Mouse (Mus musculus) limb, embryonic 15.5 days (tissue): ENCODE data around the gene Hoxb4. TPM values are rescaled to one million over a fixed set of nuclear protein-coding genes. Genes with fewer than 3 reads are reported as not detected.

Source experiments
- ATAC-seq: fragments of 200-750 bp; cut with Nextera tagmentation; 2 replicates; pipeline ENCODE4 v1.8.0; 2017; ENCODE audit warnings: low read depth, moderate TSS enrichment; ENCODE audit not compliant: insufficient number of reproducible peaks, low FRiP score, low TSS enrichment
- H3K27ac ChIP-seq: fragments of 300-500 bp; sonication (generic); 2 replicates; pipeline ENCODE4 v1.5.1; 2015; ENCODE audit warnings: moderate library complexity, mild to moderate bottlenecking, inconsistent platforms
- H3K27me3 ChIP-seq: fragments of 300-500 bp; sonication (generic); 2 replicates; pipeline ENCODE4 v1.6.1; 2015; ENCODE audit warnings: inconsistent platforms
- H3K36me3 ChIP-seq: fragments of 300-500 bp; sonication (generic); 2 replicates; pipeline ENCODE4 v1.6.1; 2015; ENCODE audit warnings: inconsistent platforms
- H3K4me1 ChIP-seq: fragments of 300-500 bp; sonication (generic); 2 replicates; pipeline ENCODE4 v1.6.1; 2015; ENCODE audit warnings: inconsistent platforms
- H3K4me2 ChIP-seq: fragments of 300-500 bp; sonication (generic); 2 replicates; pipeline ENCODE4 v1.6.1; 2015; ENCODE audit warnings: mild to moderate bottlenecking, inconsistent platforms
- H3K4me3 ChIP-seq: fragments of 300-500 bp; sonication (generic); 2 replicates; pipeline ENCODE4 v1.5.1; 2015; ENCODE audit warnings: mild to moderate bottlenecking, inconsistent platforms
- H3K9ac ChIP-seq: fragments of 300-500 bp; sonication (generic); 2 replicates; pipeline ENCODE4 v1.6.1; 2015; ENCODE audit warnings: inconsistent platforms
- H3K9me3 ChIP-seq: fragments of 300-500 bp; sonication (generic); 2 replicates; pipeline ENCODE4 v1.6.1; 2016; ENCODE audit warnings: inconsistent platforms
- WGBS: fragments of 180-500 bp; shearing (Covaris S2); methylation state at CpG from one replicate; pipeline ENCODE4 v1.1.7; 2015; 5-methylcytosine and 5-hydroxymethylcytosine counted together
- polyA plus RNA-seq: library from polyadenylated mRNA; unstranded; fragments of >200 nt; fragmentation: Nextera tagmentation; extraction: Ambion mirVana; gene quantifications from 2 replicates; pipeline ENCODE4 v1.2.1, GENCODE M21; 2015

Hoxb4 gene
- polyA plus RNA-seq, 1 experiment from 2014 or later, result 0.29 TPM

- no peak overlapping the region for H3K9ac ChIP-seq
- no peaks in the 10 kb centered on the region for H3K9me3 ChIP-seq
- peaks cover 97% of the 10 kb centered on the region for H3K27me3 ChIP-seq
- peak overlapping the region; percentile 33 for H3K4me3 ChIP-seq
- H3K36me3 ChIP-seq, result no peaks in the 10 kb centered on the region
- no peak overlapping the region for H3K27ac ChIP-seq
- WGBS, result under 1% methylated on average over 55 of the region's 55 CpGs
- peaks cover 28% of the 10 kb centered on the region for H3K4me1 ChIP-seq
- H3K4me2 ChIP-seq, result peak overlapping the region; percentile 32
- ATAC-seq, result no peak
Observed at GRCm38 (mm10) chr11:96286739-96287385, 31.2 kb upstream of the Hoxb4 start.

GRCm38 (mm10) chr11:96287411-96287810 lies 30.7 kb upstream of the Hoxb4 start:
- Histone ChIP-seq H3K4me2 (peak overlapping the region; percentile 32; the same call in 1 of the 2 replicates), H3K4me3 (peak overlapping the region; percentile 33)
- ATAC-seq, result no peak

GRCm38 (mm10) chr11:96288455-96289221 lies 29.4 kb upstream of the Hoxb4 start:
- Histone ChIP-seq H3K4me1 (peaks cover 22% of the 10 kb centered on the region), H3K4me3 (no peak overlapping the region), H3K36me3 (no peaks in the 10 kb centered on the region), H3K4me2 (no peak overlapping the region), H3K9me3 (no peaks in the 10 kb centered on the region), H3K9ac (no peak overlapping the region), H3K27me3 (peaks cover 97% of the 10 kb centered on the region), H3K27ac (no peak overlapping the region)
- no peak for ATAC-seq
- 35% methylated on average over 1 of the region's 1 CpGs for WGBS

More at GRCm38 (mm10) chr11:96287411-96287810, 30.7 kb upstream of the Hoxb4 start:
- Histone ChIP-seq H3K9me3 (no peaks in the 10 kb centered on the region), H3K9ac (no peak overlapping the region), H3K27ac (no peak overlapping the region), H3K27me3 (peaks cover 97% of the 10 kb centered on the region), H3K4me1 (peaks cover 28% of the 10 kb centered on the region), H3K36me3 (no peaks in the 10 kb centered on the region)
- WGBS, result 4% methylated on average over 9 of the region's 9 CpGs

- no peaks in the 10 kb centered on the region for H3K9me3 ChIP-seq
- H3K36me3 ChIP-seq, result no peaks in the 10 kb centered on the region
- no peak for ATAC-seq
- peaks cover 18% of the 10 kb centered on the region for H3K4me1 ChIP-seq
- no peak overlapping the region for H3K27ac ChIP-seq
- no peak overlapping the region for H3K4me3 ChIP-seq
- WGBS, result 26% methylated on average over 21 of the region's 21 CpGs
- no peak overlapping the region for H3K4me2 ChIP-seq
- no peak overlapping the region for H3K9ac ChIP-seq
- peaks cover 97% of the 10 kb centered on the region for H3K27me3 ChIP-seq
Observed at GRCm38 (mm10) chr11:96289293-96289692, 28.8 kb upstream of the Hoxb4 start.

GRCm38 (mm10) chr11:96289837-96290236 lies 28.2 kb upstream of the Hoxb4 start:
- Histone ChIP-seq H3K27ac (no peak overlapping the region), H3K36me3 (no peaks in the 10 kb centered on the region), H3K27me3 (peaks cover 97% of the 10 kb centered on the region), H3K4me1 (peaks cover 16% of the 10 kb centered on the region), H3K9me3 (no peaks in the 10 kb centered on the region), H3K4me3 (no peak overlapping the region), H3K9ac (no peak overlapping the region), H3K4me2 (no peak overlapping the region)
- 29% methylated on average over 6 of the region's 6 CpGs for WGBS
- ATAC-seq, result no peak

GRCm38 (mm10) chr11:96290705-96291355 lies 27.2 kb upstream of the Hoxb4 start:
- Histone ChIP-seq H3K4me1 (peaks cover 20% of the 10 kb centered on the region), H3K4me2 (no peak overlapping the region), H3K27me3 (peaks cover 98% of the 10 kb centered on the region), H3K27ac (no peak overlapping the region), H3K4me3 (no peak overlapping the region), H3K36me3 (no peaks in the 10 kb centered on the region), H3K9ac (no peak overlapping the region), H3K9me3 (no peaks in the 10 kb centered on the region)
- 25% methylated on average over 17 of the region's 17 CpGs for WGBS
- ATAC-seq, result no peak

- Histone ChIP-seq H3K27me3 (peaks cover 98% of the 10 kb centered on the region), H3K9me3 (no peaks in the 10 kb centered on the region), H3K36me3 (no peaks in the 10 kb centered on the region), H3K4me1 (peaks cover 16% of the 10 kb centered on the region), H3K4me2 (peak within 1 kb of the TSS; percentile 4; the same call in 1 of the 2 replicates), H3K4me3 (peak within 1 kb of the TSS; percentile 28), H3K27ac (no peak within 1 kb of the TSS; the same call in 1 of the 2 replicates), H3K9ac (no peak within 1 kb of the TSS)
- WGBS, result 6% methylated on average over 22 of the region's 22 CpGs
- no peak for ATAC-seq
Observed at GRCm38 (mm10) chr11:96291681-96292564, 26.1 kb upstream of the Hoxb4 start, which contains the start of gene Hoxb6. Gene Hoxb6 (plus strand): TSS chr11:96292476.

GRCm38 (mm10) chr11:96292565-96293301 lies 25.3 kb upstream of the Hoxb4 start:
- Histone ChIP-seq H3K4me2 (no peak overlapping the region), H3K4me1 (peaks cover 14% of the 10 kb centered on the region; the same call in 1 of the 2 replicates)
- WGBS, result 2% methylated on average over 12 of the region's 12 CpGs

GRCm38 (mm10) chr11:96293302-96293921 lies 24.7 kb upstream of the Hoxb4 start:
- peaks cover 98% of the 10 kb centered on the region for H3K27me3 ChIP-seq
- H3K9ac ChIP-seq, result no peak overlapping the region
- H3K4me1 ChIP-seq, result peaks cover 14% of the 10 kb centered on the region; the same call in 1 of the 2 replicates
- WGBS, result 4% methylated on average over 22 of the region's 22 CpGs
- peak overlapping the region; percentile 28 for H3K4me3 ChIP-seq
- no peak for ATAC-seq
- no peak overlapping the region for H3K27ac ChIP-seq
- no peaks in the 10 kb centered on the region for H3K9me3 ChIP-seq
- no peaks in the 10 kb centered on the region for H3K36me3 ChIP-seq
- H3K4me2 ChIP-seq, result no peak overlapping the region

More at GRCm38 (mm10) chr11:96292565-96293301, 25.3 kb upstream of the Hoxb4 start:
- no peak overlapping the region for H3K9ac ChIP-seq
- H3K27ac ChIP-seq, result no peak overlapping the region
- H3K36me3 ChIP-seq, result no peaks in the 10 kb centered on the region
- ATAC-seq, result no peak
- peak overlapping the region; percentile 28 for H3K4me3 ChIP-seq
- H3K9me3 ChIP-seq, result no peaks in the 10 kb centered on the region
- peaks cover 98% of the 10 kb centered on the region for H3K27me3 ChIP-seq

- Histone ChIP-seq H3K36me3 (no peaks in the 10 kb centered on the region), H3K4me2 (peak overlapping the region; percentile 31), H3K9ac (no peak overlapping the region), H3K4me1 (peaks cover 21% of the 10 kb centered on the region), H3K9me3 (no peaks in the 10 kb centered on the region), H3K4me3 (peak overlapping the region; percentile 18), H3K27me3 (peaks cover 99% of the 10 kb centered on the region), H3K27ac (no peak overlapping the region)
- WGBS, result under 1% methylated on average over 32 of the region's 32 CpGs
- ATAC-seq, result no peak
Observed at GRCm38 (mm10) chr11:96294245-96295091, 23.6 kb upstream of the Hoxb4 start.
